Mouse (Mus musculus) limb, embryonic 12.5 days (tissue): Measurements from ENCODE around the gene Pld5. TPM values are rescaled to one million over a fixed set of nuclear protein-coding genes. Genes with fewer than 3 reads are reported as not detected.

ENCODE experiments used
- ATAC-seq: fragments of 200-750 bp; cut with Nextera tagmentation; 2 replicates; pipeline ENCODE4 v1.8.0; 2017; ENCODE audit warnings: low read depth, moderate TSS enrichment; ENCODE audit not compliant: insufficient number of reproducible peaks, insufficient read depth, low FRiP score, low TSS enrichment
- H3K27ac ChIP-seq: fragments of 300-500 bp; sonication (generic); 2 replicates; pipeline ENCODE4 v1.5.1; 2016; ENCODE audit warnings: mild to moderate bottlenecking, moderate library complexity
- H3K27me3 ChIP-seq: fragments of 300-500 bp; sonication (generic); 2 replicates; pipeline ENCODE4 v1.6.1; 2016; ENCODE audit warnings: mild to moderate bottlenecking, moderate library complexity
- H3K36me3 ChIP-seq: fragments of 300-500 bp; sonication (generic); 2 replicates; pipeline ENCODE4 v1.6.1; 2016; ENCODE audit warnings: mild to moderate bottlenecking, moderate library complexity
- H3K4me1 ChIP-seq: fragments of 300-500 bp; sonication (generic); replicated peaks from 2 replicates; pipeline ENCODE4 v1.6.1; 2016
- H3K4me2 ChIP-seq: fragments of 300-500 bp; sonication (generic); 2 replicates; pipeline ENCODE4 v1.6.1; 2016; ENCODE audit warnings: mild to moderate bottlenecking, moderate library complexity
- H3K4me3 ChIP-seq: fragments of 300-500 bp; sonication (generic); replicated peaks from 2 replicates; pipeline ENCODE4 v1.5.1; 2016; ENCODE audit warnings: mild to moderate bottlenecking
- H3K9ac ChIP-seq: fragments of 300-500 bp; sonication (generic); replicated peaks from 2 replicates; pipeline ENCODE4 v1.6.1; 2016; ENCODE audit warnings: mild to moderate bottlenecking, moderate library complexity
- H3K9me3 ChIP-seq: fragments of 300-500 bp; sonication (generic); 2 replicates; pipeline ENCODE4 v1.6.1; 2016; ENCODE audit warnings: mild to moderate bottlenecking, moderate library complexity
- WGBS: fragments of 180-500 bp; shearing (Covaris S2); methylation state at CpG from one replicate; pipeline ENCODE4 v1.1.7; 2016; 5-methylcytosine and 5-hydroxymethylcytosine counted together
- polyA plus RNA-seq: library from polyadenylated mRNA; unstranded; fragments of >200 nt; fragmentation: Nextera tagmentation; extraction: Ambion mirVana; gene quantifications from 2 replicates; pipeline ENCODE4 v1.2.1, GENCODE M21; 2016

Gene Pld5
- polyA plus RNA-seq, 1 experiment from 2014 or later, result 0.48 TPM

DNA sequence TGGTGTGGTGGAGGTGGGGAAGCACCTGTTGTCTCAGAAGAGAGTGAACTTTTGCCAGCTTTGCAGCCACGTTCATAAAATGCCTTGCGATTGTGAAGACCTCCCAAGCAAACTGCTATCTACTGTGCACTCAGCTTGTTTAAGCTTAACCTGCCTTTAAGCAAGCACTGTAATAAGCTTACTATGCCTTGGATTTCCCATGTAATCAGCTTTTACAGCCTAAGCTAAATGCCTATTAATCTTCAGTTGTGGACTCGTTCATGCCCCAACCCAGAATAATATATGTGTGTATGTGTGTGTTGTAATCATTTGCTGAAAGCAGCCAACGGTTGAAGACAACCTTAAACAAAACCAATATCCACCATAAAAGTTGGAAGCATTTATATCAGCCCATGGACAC lies 232.1 kb downstream of the Pld5 start:
- no peak overlapping the region for H3K9ac ChIP-seq
- no peak overlapping the region for H3K4me3 ChIP-seq
- H3K27me3 ChIP-seq, result no peaks in the 10 kb centered on the region
- no peaks in the 10 kb centered on the region for H3K36me3 ChIP-seq
- no peak for ATAC-seq
- no peak overlapping the region for H3K27ac ChIP-seq
- 69% methylated on average over 4 of the region's 4 CpGs for WGBS
- H3K9me3 ChIP-seq, result no peaks in the 10 kb centered on the region
- H3K4me1 ChIP-seq, result no peaks in the 10 kb centered on the region; the same call in 1 of the 2 replicates
- no peak overlapping the region for H3K4me2 ChIP-seq

DNA sequence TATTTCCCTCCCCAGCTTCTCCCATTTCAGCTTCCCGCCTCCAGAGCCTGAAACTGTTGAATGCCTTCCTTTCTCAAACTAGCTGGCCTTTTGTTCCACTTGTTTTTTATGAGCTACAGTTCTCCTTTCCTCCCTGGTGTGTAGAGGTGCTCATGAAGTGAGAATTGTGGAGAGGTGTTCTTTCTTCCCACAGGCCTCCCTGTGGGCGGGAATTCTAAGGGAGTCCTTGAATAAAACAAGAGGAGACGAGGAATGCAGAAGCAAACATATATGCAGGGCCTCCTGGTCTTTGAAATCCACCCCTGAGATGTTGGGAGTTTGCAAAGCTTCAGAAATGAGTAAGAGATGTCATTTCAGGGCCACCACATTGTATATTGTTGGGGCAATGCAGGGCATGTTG lies 235.2 kb downstream of the Pld5 start:
- no peaks in the 10 kb centered on the region for H3K9me3 ChIP-seq
- WGBS, result 43% methylated on average over 3 of the region's 3 CpGs
- H3K4me3 ChIP-seq, result no peak overlapping the region
- no peaks in the 10 kb centered on the region for H3K27me3 ChIP-seq
- no peaks in the 10 kb centered on the region; the same call in 1 of the 2 replicates for H3K4me1 ChIP-seq
- no peak overlapping the region for H3K27ac ChIP-seq
- no peak overlapping the region for H3K4me2 ChIP-seq
- no peaks in the 10 kb centered on the region for H3K36me3 ChIP-seq
- no peak overlapping the region for H3K9ac ChIP-seq
- ATAC-seq, result no peak

DNA sequence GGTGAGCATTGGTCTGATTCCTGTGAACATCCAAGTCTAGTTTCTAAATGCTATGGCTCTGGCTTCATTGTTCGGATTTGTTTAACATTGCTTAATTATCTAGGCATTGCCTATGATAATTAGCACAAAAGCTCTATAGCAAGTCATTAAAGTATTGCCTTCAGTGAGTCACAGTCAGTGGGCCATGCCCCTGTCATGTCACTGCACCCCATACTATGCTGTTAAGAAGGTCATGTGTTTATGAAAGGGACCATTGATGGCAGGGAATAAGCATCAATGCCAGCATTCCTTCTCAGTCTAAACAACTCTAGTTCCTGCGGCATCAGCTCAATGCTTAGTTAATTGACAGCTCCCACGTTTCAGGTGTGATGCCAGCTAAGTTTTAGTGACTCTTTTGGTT lies 239.1 kb downstream of the Pld5 start:
- Histone ChIP-seq H3K4me2 (no peak overlapping the region), H3K9me3 (no peaks in the 10 kb centered on the region), H3K27ac (no peak overlapping the region), H3K9ac (no peak overlapping the region), H3K36me3 (no peaks in the 10 kb centered on the region), H3K27me3 (no peaks in the 10 kb centered on the region), H3K4me1 (no peaks in the 10 kb centered on the region; the same call in 1 of the 2 replicates), H3K4me3 (no peak overlapping the region)
- 74% methylated on average over 3 of the region's 3 CpGs for whole genome bisulfite sequencing
- no peak for ATAC-seq

DNA sequence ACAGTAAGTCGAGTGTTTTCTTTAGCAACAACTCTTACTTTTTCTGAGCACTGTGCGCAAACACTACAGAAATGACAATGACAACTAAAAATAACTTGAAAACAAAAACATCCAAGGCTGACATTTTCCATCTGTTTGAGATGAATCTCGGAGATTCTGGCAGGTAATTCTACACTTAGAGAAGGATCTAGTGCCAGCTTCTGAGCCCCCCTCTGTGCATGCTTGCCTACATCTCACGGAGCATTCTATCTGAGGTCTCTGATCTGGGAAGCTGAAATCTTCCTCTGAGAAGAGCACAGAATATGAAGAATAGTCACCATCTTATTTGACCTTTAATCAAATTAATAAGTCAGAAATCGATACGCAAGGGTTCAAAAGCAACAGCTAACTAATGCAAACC lies 240.4 kb downstream of the Pld5 start:
- no peak for ATAC-seq
- 83% methylated on average over 6 of the region's 6 CpGs for WGBS
- H3K27ac ChIP-seq, result no peak overlapping the region
- H3K4me3 ChIP-seq, result no peak overlapping the region
- no peaks in the 10 kb centered on the region for H3K9me3 ChIP-seq
- no peak overlapping the region for H3K9ac ChIP-seq
- no peaks in the 10 kb centered on the region for H3K27me3 ChIP-seq
- H3K4me1 ChIP-seq, result no peaks in the 10 kb centered on the region
- H3K36me3 ChIP-seq, result no peaks in the 10 kb centered on the region
- no peak overlapping the region for H3K4me2 ChIP-seq

DNA sequence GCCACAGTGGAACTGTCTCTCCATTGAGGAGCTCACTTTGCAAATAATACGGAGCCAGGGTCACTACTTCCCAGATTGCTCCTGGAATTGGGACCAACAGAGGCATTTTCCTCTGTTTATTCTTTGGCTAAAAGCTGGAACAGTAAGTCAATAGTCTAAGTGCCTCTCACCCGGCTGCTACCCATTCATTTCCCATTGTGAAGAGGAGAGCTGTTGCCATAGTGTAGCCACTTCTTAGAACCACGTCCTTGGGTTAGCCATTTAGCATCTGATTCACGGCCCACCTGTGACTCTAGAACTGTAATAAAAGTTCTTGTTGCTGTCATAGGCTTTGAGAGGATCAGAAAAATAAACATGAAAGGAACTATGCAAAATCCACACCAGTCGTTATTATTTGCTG lies 241.4 kb downstream of the Pld5 start:
- ATAC-seq, result no peak
- no peak overlapping the region for H3K4me3 ChIP-seq
- WGBS, result 79% methylated on average over 5 of the region's 5 CpGs

DNA sequence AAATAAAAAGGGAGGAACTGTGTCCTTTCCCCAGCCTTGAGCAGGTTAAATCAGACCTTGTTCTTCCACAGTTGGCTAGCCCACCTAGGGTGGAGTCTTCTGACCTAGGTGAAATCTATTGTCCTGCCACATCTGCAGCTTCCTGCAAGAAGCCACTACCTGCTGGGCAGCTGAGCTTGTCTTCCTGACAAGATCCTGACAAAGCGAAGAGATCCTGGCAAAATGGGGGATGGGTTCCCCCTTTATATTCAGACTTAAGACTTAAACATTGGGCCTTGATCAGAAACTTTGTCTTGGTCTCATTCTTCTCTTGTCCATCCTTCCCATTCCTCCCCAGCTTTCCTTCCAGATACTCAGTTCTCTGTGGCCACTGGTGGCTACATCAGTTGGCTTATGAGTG lies 246.0 kb downstream of the Pld5 start:
- ATAC-seq, result no peak
- Histone ChIP-seq H3K9me3 (no peaks in the 10 kb centered on the region), H3K9ac (no peak overlapping the region), H3K27ac (no peak overlapping the region), H3K36me3 (no peaks in the 10 kb centered on the region), H3K4me2 (no peak overlapping the region), H3K27me3 (no peaks in the 10 kb centered on the region), H3K4me1 (no peaks in the 10 kb centered on the region), H3K4me3 (no peak overlapping the region)
- 88% methylated on average over 1 of the region's 1 CpGs for WGBS

More for the DNA sequence above, 241.4 kb downstream of the Pld5 start:
- H3K36me3 ChIP-seq, result no peaks in the 10 kb centered on the region
- no peak overlapping the region for H3K27ac ChIP-seq
- H3K9me3 ChIP-seq, result no peaks in the 10 kb centered on the region
- H3K27me3 ChIP-seq, result no peaks in the 10 kb centered on the region
- no peak overlapping the region for H3K4me2 ChIP-seq
- H3K9ac ChIP-seq, result no peak overlapping the region
- no peaks in the 10 kb centered on the region for H3K4me1 ChIP-seq

DNA sequence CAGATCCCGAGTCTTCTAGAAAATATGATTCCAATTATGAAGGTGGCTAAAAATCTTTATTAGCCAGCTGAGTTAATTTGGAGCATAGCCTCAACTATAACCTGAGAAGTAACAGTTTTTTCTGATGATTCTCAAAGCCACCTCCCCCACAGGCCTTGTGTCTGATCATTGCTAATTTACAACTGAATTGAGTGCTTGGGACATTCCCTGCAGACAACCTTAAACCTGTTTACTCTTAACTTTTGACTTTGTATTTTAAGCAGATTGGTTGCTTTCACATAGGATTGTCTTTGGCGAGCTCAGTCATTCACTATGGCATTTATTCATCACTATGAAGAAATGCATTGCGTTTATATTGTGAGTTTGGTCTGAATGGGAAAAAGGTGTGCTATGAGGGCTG lies 246.7 kb downstream of the Pld5 start:
- Histone ChIP-seq H3K27ac (no peak overlapping the region), H3K4me2 (no peak overlapping the region), H3K27me3 (no peaks in the 10 kb centered on the region), H3K9ac (no peak overlapping the region), H3K36me3 (no peaks in the 10 kb centered on the region), H3K4me3 (no peak overlapping the region), H3K4me1 (no peaks in the 10 kb centered on the region), H3K9me3 (no peaks in the 10 kb centered on the region)
- WGBS, result 50% methylated on average over 3 of the region's 3 CpGs
- no peak for ATAC-seq

DNA sequence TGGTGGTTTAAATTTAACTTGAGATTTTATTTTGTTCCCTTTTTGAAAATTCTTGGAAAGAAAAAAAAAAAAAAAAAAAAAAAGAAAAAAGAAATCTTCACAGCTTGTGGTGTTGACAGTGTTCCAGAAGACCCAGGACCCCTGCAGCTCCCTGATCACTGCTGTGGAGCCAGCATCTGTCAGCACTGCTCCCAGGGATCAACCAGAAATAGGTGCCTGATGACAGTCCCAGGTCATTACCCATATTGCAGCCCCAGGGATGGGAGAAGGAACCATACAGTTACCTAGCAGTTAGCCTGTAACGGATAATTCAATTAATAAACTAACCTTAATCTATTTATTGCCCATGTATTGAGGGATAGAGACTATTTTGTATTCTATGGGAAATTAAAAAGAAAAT lies 250.6 kb downstream of the Pld5 start:
- H3K4me1 ChIP-seq, result no peaks in the 10 kb centered on the region
- no peaks in the 10 kb centered on the region for H3K27me3 ChIP-seq
- no peak overlapping the region for H3K4me2 ChIP-seq
- H3K36me3 ChIP-seq, result no peaks in the 10 kb centered on the region
- 40% methylated on average over 1 of the region's 1 CpGs for WGBS
- ATAC-seq, result no peak
- H3K4me3 ChIP-seq, result no peak overlapping the region
- H3K9ac ChIP-seq, result no peak overlapping the region
- no peaks in the 10 kb centered on the region for H3K9me3 ChIP-seq
- H3K27ac ChIP-seq, result no peak overlapping the region

DNA sequence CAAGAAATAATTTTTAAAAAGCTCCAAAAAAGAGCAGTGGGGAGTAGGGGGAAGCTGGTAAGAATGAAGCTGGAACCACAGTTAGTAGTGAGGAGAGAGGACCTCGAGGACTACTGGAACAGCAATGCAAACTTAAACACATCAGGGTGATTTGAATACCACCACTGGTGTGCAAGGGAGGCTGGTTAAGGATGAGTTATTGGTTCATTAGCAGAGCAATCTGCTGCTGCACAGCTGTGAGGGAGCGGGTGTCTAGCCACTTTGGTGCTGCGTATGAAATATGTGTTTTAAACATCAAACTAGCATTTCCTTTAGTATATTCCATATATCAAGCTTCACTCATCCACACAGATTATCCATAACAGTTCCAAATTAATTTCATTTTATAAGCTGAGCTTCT lies 256.6 kb downstream of the Pld5 start:
- no peak overlapping the region for H3K27ac ChIP-seq
- no peaks in the 10 kb centered on the region for H3K9me3 ChIP-seq
- no peak for ATAC-seq
- no peak overlapping the region for H3K4me3 ChIP-seq
- no peak overlapping the region for H3K9ac ChIP-seq
- H3K36me3 ChIP-seq, result no peaks in the 10 kb centered on the region
- no peaks in the 10 kb centered on the region; the same call in 1 of the 2 replicates for H3K4me1 ChIP-seq
- no peak overlapping the region for H3K4me2 ChIP-seq
- H3K27me3 ChIP-seq, result no peaks in the 10 kb centered on the region
- 90% methylated on average over 3 of the region's 3 CpGs for WGBS

DNA sequence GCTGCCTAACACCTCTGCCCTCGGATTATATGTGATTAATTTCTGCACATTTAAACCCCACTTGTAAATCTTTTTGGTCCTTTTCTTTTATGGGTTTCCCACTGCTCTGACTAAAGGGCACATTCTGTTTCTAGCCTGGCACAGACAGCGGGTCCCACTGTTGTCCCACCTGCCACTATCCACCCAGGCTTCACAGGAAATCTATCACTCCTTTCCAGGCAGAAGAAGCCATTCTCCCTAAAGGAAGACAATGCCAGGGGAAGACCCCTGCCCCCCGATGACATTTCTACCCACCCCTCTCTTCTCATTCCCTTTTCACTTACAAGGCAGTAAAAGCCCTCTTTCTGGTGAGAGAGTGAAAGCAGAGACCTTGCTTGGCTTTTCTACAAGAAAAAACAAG lies 259.0 kb downstream of the Pld5 start:
- no peaks in the 10 kb centered on the region for H3K27me3 ChIP-seq
- no peaks in the 10 kb centered on the region; the same call in 1 of the 2 replicates for H3K4me1 ChIP-seq
- H3K9ac ChIP-seq, result no peak overlapping the region
- H3K4me2 ChIP-seq, result no peak overlapping the region
- WGBS, result 45% methylated on average over 3 of the region's 3 CpGs
- peak; percentile 52; the same call in 1 of the 2 replicates for ATAC-seq
- H3K9me3 ChIP-seq, result no peaks in the 10 kb centered on the region
- H3K36me3 ChIP-seq, result no peaks in the 10 kb centered on the region
- H3K4me3 ChIP-seq, result no peak overlapping the region
- H3K27ac ChIP-seq, result no peak overlapping the region

DNA sequence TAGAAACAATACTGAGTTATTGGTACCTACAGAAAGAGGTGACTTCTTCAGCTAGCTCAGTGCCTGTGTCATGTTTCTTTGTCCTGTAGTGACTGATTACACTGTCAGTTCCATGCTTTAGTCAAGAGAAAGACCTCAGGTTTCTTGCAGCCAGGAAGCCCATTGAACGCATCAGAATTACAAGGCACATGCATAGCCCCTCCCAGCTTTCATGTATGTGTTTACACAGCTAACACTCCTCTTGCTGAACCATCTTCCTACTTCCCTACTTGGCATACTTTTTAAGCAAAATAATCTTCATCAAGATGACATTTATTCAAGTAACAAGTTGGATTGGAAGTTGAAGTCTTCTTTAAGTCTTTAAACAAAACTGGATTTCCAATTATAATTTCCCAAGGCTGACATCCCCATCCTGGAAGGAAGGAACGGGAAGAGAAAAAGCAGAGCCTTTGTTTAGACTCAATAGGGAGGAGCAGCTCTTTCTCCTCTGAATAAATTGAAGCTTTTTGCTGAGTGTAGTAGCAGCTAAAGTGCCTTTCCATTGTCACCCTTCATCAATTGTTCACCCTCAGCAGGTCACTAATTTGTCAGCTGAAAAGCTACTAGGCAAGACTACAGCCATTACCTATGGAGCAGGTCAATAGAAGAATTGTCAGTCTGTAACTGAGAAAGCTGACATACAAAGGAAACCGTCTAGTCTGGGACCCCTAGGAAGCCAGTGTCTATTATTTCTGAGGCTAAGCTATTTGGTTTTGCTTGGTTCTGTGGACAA lies 261.4 kb downstream of the Pld5 start:
- Histone ChIP-seq H3K9me3 (no peaks in the 10 kb centered on the region), H3K4me1 (no peaks in the 10 kb centered on the region; the same call in 1 of the 2 replicates), H3K4me3 (no peak overlapping the region), H3K27me3 (no peaks in the 10 kb centered on the region), H3K9ac (no peak overlapping the region), H3K4me2 (no peak overlapping the region), H3K36me3 (no peaks in the 10 kb centered on the region), H3K27ac (no peak overlapping the region)
- no peak for ATAC-seq
- 69% methylated on average over 3 of the region's 3 CpGs for WGBS

DNA sequence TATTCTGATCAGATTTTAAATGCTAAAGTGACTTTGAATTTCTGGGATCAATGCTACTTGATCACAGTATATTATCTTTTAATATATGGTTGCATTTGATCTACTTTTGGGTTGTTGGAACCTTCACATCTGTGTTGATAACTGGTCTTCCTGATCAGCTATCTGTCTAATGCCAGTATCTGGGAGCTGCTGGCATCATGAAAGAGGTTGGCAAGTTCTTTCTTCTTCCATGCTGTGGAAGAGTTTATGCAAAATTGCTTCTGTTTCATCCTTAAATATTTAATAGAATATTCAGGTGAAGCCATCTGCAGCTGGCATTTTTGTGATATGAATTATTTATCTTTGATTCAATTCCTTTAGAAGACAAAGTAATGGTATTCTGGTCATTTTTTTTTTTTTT lies 263.6 kb downstream of the Pld5 start:
- no peaks in the 10 kb centered on the region for H3K9me3 ChIP-seq
- H3K4me2 ChIP-seq, result no peak overlapping the region
- no peak overlapping the region for H3K27ac ChIP-seq
- no peak overlapping the region for H3K4me3 ChIP-seq
- no peaks in the 10 kb centered on the region; the same call in 1 of the 2 replicates for H3K4me1 ChIP-seq
- H3K36me3 ChIP-seq, result no peaks in the 10 kb centered on the region
- ATAC-seq, result no peak
- no peak overlapping the region for H3K9ac ChIP-seq
- no peaks in the 10 kb centered on the region for H3K27me3 ChIP-seq
